Mouse (Mus musculus): ENCODE results near the gene Fam171b.

Fam171b gene

GRCm38 (mm10) chr2:83812483-83813272, at the start of gene Fam171b:
Gene Fam171b (plus strand): TSS chr2:83812636.
- in situ Hi-C loops (cut with MboI) = no loop called here

GRCm38 (mm10) chr2:83766058-83766457, 46.4 kb upstream of the Fam171b start:
- in situ Hi-C loops (cut with MboI) = no loop called here

DNA sequence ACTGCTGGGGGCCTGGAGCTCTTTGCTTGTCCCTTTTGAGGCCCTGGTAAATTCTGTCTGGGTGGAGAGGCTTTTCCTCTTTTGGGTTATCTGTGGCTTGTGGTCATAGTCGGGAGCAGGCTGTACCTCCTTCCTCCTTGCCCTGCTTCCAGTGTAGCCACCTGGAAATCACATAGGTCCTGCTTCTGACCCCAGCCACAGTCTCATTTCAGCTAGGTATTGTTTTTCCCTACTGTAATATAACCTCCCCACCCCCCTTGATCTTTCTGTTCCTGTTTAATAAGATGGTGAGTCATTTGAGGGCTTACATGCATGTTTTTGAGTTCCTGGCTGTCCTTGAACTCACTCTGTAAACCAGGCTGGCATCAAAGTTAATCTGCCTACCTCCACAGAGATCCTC, 45.6 kb upstream of the Fam171b start:
- in situ Hi-C loops (cut with MboI) = no loop called here

DNA sequence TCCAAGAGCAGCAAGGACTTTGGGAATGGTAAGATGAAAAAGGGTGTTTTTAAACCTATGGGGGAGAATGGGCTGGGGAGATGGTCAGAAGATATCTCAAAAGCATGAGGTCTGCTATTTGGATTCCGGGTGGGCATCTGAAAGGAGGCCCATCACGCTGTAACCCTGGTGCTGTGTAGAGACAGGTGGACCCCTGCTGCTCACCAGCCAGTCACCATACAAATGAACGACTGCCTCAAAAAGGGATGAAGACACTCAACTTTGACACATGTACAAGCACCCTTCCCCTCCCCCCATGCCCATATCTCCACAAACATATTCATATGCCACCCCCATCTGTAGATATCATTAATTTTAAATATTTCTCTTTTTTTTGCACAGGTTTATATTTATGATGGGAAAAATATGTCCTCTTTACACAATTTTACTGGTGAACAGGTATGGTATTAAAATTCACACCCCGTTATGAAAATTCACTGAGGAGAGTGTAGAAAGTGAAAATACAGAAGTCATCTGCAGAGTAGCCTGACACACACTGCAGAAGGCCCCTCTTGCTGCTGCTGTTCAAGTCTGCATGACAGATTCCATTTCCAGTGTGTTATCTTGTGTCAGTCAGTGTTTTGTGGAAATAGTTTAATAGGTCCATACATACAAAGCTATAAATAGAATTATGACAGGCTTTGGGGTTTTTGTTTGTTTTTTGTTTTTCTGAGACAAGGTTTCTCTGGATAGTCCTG, 44.0 kb upstream of the Fam171b start:
- in situ Hi-C loops (cut with MboI) = no loop called here

GRCm38 (mm10) chr2:83771155-83771812, 41.2 kb upstream of the Fam171b start:
- in situ Hi-C loops (cut with MboI) = no loop called here

GRCm38 (mm10) chr2:83791330-83792073, 20.9 kb upstream of the Fam171b start:
- in situ Hi-C loops (cut with MboI) = no loop called here

DNA sequence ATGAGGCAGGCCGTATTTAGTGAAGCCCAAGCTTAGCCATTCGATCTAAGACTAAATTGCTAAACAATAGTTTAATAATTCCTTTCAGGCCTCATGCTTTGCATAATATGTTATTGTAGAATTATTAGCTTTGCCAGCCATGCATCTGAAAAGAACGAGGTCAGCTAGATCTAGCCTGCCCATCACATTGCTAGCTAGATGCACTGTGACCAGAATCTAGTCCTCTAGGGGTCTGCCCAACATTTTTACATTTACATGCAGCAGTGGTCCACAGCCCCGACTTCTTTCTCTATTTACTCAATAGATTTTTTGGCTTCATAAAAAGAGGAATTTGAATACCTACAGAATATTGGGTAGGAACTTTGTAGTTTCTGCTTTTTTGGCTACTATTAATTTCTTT, 20.3 kb upstream of the Fam171b start:
- in situ Hi-C loops (cut with MboI) = no loop called here

GRCm38 (mm10) chr2:83795766-83796165, 16.7 kb upstream of the Fam171b start:
- in situ Hi-C loops (cut with MboI) = no loop called here

DNA sequence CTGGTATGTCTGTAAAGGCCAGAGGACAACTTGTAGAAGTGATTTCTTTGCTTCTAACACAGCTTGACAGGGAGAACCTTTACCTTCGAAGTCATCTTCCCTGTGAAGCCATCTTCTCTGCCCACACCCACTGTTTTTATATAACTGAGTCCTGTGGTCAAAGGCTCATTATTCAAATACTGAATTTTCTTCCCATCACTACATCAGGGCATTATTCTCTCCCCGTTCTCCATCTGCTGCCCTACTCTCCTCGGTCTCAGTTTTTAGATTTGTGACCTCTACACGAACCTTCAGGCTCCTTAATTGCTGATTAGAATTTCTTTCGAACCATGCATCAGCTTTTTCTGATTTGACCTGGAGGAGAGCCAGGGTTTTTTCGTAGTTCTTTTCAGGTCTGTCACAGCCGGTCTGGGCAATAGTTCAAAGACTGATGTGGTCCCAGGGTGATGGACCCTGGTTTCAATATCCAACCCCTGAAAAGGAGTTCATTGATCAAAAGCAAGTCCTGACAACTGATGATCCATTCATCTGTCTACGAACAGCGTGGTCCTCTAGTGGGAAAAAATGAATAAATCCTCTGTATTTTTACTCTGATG, 14.4 kb upstream of the Fam171b start:
- in situ Hi-C loops (cut with MboI) = no loop called here

- in situ Hi-C loops (cut with MboI) = no loop called here
Observed at GRCm38 (mm10) chr2:83813273-83813892, 947 bp downstream of the Fam171b start.

DNA sequence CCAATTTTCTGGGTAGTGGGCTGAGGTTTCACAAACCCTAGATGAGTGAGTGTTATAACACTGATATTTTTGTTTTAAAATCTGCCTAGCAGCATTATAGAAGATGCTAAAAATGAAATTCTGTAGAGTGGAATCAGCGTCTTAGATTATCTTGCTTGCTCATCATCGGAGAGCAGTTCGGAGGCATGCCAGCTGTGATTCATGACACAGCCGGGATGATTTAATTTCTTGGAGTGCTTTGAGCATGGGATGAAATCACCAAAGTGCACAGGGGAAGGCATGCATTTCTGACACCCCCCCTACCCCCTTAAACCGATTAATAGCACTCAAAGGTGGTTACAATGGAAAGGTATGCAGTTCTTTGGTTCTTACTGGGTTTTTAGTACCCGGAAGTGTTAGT, 1.6 kb downstream of the Fam171b start:
- in situ Hi-C loops (cut with MboI) = no loop called here

- in situ Hi-C loops (cut with MboI) = no loop called here
Observed at GRCm38 (mm10) chr2:83816147-83816546, 3.7 kb downstream of the Fam171b start.

GRCm38 (mm10) chr2:83825161-83825560, 12.7 kb downstream of the Fam171b start:
- in situ Hi-C loops (cut with MboI) = no loop called here

GRCm38 (mm10) chr2:83828895-83829539, 16.6 kb downstream of the Fam171b start:
- in situ Hi-C loops (cut with MboI) = no loop called here

- in situ Hi-C loops (cut with MboI) = no loop called here
Observed at GRCm38 (mm10) chr2:83832903-83833302, 20.5 kb downstream of the Fam171b start.

- in situ Hi-C loops (cut with MboI) = no loop called here
Observed at GRCm38 (mm10) chr2:83835313-83836070, 23.1 kb downstream of the Fam171b start.

- in situ Hi-C loops (cut with MboI) = no loop called here
Observed at GRCm38 (mm10) chr2:83848495-83848894, 36.1 kb downstream of the Fam171b start.

GRCm38 (mm10) chr2:83853423-83853822, 41.0 kb downstream of the Fam171b start:
- in situ Hi-C loops (cut with MboI) = no loop called here

DNA sequence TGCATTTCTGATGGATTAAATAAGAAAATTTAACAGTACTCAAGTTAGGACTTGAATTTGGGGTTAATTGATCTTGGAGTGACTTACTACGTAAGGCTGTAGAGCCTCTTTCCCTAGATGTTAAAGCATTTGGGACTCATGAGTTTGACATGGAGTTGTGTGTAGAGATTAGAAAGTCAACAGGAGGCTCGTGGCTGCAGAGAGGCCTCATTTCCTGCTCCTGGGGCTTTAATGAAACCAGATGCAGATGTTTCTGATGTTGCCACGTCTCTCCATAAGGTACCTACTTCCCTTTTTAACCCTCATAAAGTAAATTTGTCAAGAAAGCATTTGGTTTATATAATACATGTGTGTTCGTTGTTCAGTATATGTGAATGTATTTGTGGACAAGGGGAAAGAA, 43.8 kb downstream of the Fam171b start:
- in situ Hi-C loops (cut with MboI) = no loop called here

GRCm38 (mm10) chr2:83883850-83884420, 71.5 kb downstream of the Fam171b start:
- in situ Hi-C loops (cut with MboI) = no loop called here

All from mature B cell (primary cell).